Mouse (Mus musculus): ENCODE data around the gene Dlg2.

Gene Dlg2

DNA sequence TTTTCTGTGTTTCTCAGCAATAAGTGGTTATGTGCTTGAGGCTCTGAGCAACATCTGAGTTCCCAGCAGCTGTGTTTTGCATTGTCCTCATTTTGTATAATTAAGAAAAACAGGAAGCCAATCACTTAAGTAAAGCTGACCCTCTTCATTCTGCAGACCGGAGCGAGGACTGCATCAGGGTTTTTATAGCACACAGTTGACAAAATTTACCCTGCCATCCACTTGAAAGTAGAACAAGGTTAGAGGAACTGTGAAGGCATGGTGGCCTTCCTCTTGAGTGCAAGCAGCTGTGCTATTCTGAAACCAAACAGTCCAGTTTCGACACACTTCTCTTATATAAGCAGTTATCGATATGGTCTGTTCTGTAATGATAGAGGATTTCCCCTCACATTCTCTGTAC, 947.3 kb downstream of the Dlg2 start:
- ATAC-seq (ENCODE audit: insufficient number of reproducible peaks, low FRiP score, low TSS enrichment), result no peak

DNA sequence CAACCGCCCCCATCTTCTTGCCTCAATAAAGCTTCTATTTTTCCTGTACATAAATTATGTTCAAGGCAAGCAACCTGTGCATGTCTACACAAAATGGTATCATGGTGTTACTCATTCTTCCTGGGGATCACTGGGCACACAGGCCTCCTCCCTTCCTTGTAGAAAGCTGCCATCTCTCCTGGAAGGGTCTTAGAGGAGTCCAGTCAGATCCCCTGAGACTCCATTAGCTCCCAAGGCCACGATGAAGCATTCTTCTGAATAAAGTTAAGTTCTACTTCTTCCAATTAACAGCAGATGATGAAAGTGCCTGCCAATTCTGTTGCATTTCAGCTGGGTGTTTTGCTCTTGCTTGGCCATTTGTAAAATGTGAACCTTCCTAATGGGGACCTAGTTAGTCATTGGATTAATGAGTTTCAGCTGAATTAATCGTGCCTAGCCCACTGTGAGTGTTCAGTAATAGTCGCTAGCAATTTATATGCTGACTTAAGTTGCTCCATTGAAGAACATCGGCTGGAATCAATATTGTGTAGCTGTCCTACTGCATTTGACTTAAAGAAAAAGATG, 953.3 kb downstream of the Dlg2 start:
- ATAC-seq (ENCODE audit: insufficient number of reproducible peaks, low FRiP score, low TSS enrichment), result no peak

DNA sequence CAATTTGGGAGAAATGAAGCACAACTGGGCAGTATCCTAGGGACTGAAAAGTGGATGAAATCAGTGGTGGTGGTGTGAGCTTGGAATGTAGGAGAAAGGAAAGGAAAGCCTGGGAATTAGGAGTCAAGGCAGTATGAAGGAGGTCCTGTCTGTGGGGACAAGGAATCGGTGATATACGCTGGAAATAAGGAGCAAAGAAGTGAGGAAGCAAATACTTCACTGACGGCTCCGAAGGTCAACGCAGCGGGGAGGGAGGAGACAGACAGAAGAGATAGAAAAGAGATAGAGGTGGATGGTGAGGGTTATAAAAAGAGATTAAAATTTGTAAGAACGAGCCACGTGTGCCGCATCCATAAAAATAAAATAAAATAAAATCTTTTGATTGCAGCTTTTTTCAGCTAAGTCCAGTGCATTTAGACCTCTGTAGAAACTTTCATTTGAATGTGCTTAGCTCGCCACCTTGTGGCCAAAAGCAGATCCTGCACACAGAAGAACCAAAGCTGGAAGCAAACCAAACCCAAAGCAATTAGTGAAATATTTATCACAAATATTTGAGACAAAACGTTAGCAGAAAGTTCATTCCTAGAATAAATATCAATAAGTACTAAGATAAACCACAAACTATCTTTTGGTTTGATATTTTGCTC, 955.2 kb downstream of the Dlg2 start:
- ATAC-seq (ENCODE audit: insufficient number of reproducible peaks, low FRiP score, low TSS enrichment), result no peak

DNA sequence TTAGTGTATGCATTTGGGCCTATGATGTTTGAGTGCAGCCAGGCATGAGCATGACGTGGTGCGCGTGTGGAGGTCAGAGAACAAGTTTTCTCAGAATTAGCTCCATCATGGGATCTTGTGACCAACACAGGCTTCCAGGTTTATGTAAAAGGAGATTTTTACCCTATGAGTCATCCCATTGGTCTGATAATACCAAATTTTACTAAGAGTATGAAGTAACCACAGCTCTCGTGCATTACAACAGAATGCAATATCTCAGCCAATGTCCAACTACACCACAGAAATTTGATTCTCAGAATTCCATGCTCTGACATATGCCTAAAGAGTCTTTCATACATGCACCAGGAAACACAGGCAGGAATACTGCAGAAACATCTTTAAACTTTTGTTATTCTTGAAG, 956.1 kb downstream of the Dlg2 start:
- no peak for ATAC-seq (ENCODE audit: insufficient number of reproducible peaks, low FRiP score, low TSS enrichment)

DNA sequence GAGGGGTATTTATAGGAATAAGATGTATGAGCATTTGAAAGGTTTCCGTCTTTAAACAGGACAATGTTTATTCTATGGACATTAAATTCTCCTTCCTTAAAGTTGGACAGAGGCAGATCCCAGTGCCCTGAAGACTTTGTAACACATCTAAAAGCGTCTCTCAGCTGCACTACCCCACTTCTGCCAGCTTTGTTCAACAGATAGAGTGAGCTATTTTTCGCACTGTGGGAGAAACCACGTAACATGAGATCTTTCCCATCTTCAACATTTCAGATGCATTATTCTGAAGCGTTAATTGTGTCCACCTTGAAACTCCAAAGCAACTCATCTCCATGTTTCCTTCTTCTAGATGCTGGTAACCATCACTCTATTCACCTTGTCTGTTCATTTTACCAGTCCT, 958.3 kb downstream of the Dlg2 start:
- no peak for ATAC-seq (ENCODE audit: insufficient number of reproducible peaks, low FRiP score, low TSS enrichment)

DNA sequence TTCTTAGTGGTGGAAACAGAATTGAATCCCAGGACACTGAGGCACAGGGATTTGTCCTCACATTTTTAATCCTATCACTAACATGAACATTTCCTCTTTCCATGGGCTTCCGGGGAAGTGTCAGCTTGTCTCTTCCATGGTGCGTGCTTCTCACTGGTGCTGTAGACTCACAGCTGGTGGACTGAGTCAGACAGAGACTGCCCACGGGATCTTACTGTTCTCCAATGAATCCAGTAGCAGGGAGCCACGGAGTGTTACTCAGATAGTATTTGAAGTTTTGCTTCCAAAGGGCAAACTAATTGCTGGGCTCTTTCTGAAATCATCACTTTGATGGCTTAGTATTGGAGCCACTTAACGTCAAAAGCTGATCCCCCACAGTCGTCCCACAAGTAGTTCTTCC, 963.9 kb downstream of the Dlg2 start:
- ATAC-seq (ENCODE audit: insufficient number of reproducible peaks, low FRiP score, low TSS enrichment), result no peak

DNA sequence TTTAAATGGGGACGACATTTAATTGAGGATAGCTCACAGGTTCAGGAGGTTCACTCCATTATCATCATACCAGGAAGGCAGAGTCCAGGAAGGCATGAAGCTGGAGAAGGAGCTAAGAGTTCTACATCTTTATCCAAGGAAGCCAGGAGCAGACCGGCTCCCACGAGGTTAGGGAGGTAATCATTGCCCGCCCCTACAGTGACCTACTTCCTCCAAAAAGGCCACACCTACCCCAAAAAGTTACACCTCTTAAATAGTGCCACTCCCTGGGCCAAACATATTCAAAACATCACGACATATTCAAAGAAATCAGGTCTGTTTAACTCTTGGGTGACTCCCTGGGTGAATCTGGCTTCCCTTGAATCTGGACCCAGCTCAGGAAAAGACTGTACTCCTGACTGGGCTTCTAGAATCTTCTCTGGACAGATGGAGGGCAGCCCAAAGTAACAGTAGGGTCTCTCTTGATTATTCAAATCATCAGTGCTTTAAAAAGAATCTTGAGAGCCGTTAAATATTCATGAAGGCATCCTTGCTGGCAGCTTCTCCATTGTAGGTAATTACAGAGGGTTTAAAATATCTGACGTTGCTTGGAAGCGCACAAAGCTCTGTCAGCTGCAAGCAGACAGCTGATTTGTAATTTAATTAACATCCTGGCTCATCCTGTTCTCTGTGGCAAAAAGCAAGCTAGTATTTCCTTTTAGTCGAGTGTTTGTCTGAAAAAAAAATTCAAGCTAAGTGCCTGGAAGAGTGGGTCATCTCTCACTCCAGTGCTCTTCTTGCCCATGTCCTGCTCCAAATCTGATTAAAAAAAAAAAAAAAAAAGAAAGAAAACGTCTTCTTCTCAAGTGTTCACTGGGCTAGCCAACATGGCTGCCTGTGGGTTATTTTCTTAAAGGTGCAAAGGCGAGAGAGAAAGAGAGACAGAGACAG, 966.2 kb downstream of the Dlg2 start:
- no peak for ATAC-seq (ENCODE audit: insufficient number of reproducible peaks, low FRiP score, low TSS enrichment)

DNA sequence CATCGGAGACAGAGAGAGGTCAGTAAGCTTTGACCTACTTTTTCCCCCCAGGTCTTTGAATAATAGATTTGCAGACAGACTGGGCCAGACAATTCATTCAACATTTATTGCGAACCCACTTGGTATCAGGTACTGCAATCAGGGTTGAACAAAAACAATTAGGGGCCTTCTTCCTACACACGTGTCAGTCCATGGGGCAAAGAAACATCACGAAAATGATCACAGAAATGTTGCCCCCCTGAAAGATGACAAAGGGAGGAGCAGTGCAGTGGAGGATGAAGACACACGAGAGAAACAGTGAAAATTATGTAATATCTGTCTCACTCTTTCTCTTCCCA, 966.9 kb downstream of the Dlg2 start:
- ATAC-seq (ENCODE audit: insufficient number of reproducible peaks, low FRiP score, low TSS enrichment), result no peak

DNA sequence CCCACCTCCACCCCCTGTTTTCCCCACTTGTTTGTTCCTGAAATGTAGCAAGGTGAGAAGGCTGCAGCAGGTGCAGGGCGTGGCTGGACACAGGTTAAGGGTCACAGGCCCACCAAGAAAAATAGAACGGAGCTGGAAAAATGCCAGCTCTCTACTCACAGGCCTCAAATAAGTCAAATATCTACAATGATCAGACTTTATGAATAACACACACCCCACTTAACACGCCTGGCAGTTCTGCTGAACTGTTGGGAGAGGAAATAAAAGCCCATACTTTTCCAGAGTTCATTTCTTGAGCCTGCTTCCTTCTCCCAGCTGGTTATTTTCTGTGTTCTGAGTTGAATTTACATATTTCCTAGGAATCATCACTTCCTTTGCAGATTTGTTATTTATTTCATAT, 967.4 kb downstream of the Dlg2 start:
- ATAC-seq (ENCODE audit: insufficient number of reproducible peaks, low FRiP score, low TSS enrichment), result no peak

DNA sequence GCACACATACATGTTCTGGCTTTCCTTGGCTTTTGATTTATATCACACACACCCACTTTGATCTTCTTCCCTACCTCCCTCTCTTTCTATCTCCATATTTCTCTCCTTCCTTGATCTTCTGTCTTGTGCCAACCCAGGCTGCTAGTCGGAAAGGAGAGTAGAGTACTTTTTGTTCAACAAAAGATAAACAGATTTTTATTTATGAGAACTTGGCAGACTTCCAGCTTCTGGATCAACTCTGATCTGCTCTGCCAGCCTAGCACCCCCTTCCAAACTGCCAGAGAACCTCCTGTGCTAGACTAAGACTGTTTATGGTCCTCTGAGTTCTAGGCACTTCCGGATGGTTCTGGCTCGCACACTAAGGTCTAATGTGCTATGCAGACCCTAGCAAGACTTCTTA, 968.3 kb downstream of the Dlg2 start:
- ATAC-seq (ENCODE audit: insufficient number of reproducible peaks, low FRiP score, low TSS enrichment), result no peak

DNA sequence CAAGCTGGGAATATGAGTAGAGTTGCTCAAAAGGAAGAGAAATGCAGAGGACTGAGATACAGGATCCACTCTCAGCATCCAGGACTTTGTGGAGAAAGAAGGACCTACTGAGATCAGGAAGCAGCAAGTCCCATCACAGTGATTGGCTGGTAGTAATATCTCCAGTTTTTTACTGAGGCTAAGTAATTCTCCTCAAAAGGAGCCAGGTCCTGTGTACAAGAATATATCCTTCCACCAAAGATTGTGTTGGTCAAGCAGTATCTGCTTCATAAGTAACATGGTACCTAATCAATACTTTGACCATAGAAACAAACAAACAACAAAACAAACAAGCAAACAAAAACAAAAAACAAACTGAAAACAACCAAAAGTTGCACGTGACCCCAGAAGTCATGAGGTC, 980.3 kb downstream of the Dlg2 start:
- no peak for ATAC-seq (ENCODE audit: insufficient number of reproducible peaks, low FRiP score, low TSS enrichment)

DNA sequence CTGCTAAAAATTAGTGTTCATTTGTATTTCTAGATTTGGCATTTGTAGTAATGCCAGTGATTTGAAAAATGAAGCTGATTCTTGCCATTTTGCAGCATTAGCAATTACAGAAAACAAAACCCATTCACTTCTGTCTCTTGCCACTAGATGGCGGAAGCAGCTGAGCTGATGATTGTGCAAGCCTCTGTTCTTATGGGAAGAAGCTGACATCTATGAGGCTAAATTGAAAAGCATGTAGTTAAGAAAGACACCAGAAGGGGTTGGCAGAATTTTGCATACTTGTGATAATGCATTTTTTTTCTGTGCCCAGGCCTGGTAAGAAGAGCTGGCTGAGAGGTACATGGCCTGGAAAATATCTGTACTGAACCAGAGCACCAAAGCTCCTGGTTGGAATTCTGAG, 980.7 kb downstream of the Dlg2 start:
- ATAC-seq (ENCODE audit: insufficient number of reproducible peaks, low FRiP score, low TSS enrichment), result peak; percentile 81

DNA sequence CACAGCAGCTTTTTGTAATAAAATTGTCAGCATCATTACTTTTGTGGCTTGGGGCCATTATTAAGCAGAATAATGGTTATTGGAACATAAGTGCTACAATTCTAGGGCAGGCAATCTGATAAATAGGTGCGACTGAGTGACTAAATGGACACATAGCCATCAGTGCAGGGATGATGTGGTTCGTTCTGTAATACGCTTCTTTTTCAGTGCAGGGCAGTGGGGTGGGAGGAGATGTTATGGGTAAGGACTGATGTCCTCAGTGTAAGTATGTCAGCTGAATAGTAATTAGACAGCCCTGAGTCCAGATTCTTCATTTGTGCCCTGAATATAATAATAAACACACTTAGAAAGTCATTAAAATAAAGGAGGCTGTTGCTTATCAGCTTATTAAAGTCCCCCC, 984.9 kb downstream of the Dlg2 start:
- no peak for ATAC-seq (ENCODE audit: insufficient number of reproducible peaks, low FRiP score, low TSS enrichment)

DNA sequence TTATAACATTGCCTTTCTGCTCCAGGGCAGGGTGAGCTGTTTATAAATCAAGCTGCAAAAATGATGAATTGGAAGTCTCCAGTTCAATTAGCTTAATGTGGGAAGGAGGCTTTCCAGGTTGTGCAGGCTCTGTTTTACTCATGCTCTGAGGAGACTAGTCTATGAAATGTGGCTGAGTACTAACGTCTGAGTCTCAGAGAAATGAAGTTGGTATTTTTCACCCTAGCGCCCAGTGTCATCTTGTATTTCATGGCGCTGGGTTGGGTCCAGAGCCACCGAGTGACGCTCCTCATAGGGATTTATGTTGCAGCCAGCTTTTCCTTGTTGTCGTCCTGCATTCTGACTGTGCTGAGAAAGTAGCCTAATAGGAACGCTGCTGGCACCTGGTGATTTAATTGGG, 986.8 kb downstream of the Dlg2 start:
- no peak for ATAC-seq (ENCODE audit: insufficient number of reproducible peaks, low FRiP score, low TSS enrichment)

DNA sequence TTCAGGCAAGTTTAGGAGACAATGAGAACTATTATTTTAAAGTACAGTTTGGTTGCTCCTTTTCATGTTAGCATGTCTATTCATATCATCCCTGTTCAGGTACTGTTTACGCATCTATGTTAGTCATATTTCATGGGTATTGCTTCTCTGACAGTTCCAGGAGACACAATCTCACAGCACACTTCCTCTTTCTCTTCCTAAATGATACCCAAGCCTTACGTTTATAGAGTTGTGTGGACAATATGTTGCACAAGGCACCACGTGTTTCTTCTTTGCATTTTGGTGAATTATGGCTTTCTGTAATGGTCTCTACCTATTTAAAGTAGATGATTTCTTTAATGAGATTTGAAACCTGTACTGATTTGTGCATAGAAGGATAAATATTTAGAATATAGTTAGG, 990.6 kb downstream of the Dlg2 start:
- ATAC-seq (ENCODE audit: insufficient number of reproducible peaks, low FRiP score, low TSS enrichment), result no peak

DNA sequence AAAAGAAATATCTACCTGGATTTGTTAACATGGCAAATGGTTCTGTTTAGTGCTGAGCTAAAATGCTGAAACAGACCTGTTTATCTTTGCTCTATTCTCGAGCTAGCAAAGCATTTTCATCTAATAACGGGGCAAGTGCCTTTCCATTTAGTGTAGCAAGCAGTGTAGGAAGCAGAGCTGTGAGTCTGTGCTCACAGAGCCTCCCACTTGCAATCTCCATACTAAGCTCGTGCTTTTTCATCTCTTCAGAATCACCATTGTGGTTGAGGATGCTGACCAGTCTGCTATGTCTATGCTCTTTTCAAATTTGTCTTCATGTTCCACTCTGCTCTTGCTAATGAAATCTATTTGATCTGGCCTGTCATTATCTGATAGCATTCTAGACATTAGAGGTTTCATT, 1002.7 kb downstream of the Dlg2 start:
- no peak for ATAC-seq (ENCODE audit: insufficient number of reproducible peaks, low FRiP score, low TSS enrichment)

DNA sequence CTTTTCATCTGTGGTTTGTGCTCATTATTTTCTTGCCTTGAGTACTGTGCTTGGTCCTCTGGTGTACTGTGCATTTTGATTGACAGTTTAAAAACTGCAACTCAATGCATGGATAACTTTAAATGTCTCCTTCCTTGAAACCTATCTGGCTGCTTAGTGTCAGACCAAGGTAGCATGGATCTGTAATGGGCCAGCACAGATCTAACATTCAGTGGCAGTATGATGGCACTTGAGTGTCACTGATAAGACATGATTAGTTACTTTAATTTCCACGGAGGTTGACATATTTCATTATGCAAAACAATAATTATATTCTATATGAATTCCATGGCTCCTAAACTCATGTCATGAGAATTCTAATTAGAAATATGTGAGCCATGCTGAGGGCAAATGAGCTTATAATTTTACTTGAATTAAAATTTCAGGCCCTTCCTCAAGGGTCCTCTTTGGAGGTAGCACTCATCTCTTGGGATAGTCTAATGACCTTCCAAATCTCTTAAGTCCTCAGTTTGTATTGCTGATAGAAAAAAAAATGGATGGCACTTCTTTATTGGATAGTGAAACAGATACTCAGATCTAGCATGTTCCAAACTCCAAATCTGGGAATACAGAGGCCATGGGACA, 1005.2 kb downstream of the Dlg2 start:
- no peak for ATAC-seq (ENCODE audit: insufficient number of reproducible peaks, low FRiP score, low TSS enrichment)

DNA sequence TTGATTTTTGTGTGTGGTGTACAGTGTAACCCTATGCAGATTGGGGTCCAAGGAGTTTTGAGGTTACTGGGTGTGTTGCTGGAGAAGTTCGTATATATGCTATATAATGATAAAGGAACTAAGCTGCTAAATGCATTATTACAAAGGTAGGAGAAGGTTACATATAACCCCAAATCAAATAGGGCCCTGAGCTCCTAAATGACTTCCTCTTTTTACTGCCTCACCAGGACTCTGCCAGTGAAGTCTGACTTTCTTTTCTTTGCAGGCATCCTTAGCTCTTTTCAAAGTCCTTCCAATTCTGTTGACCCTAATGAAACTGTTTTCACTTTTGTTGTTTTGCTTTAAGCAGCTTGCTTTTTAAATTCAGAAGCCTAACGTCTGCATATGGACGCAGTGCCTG, 1016.8 kb downstream of the Dlg2 start:
- ATAC-seq (ENCODE audit: insufficient number of reproducible peaks, low FRiP score, low TSS enrichment), result no peak

DNA sequence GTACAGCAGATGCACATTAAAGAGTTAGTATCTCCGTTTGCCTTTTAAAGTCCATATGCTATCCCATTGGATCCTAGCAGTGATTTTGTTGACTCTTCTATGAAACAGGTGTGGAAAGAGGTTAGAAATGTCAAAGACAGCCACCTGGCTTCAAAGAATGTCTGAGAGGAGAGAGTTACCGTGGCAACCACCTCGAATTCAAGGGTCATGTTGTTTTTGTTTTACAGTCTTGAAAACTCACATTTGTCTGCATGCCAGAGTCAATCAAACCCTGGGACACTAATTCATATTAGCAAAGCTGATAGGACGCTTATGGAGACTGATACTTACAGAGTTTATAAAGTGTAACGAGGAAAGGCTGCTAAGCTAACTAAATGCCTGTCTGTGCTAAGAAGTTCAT, 1019.1 kb downstream of the Dlg2 start:
- no peak for ATAC-seq (ENCODE audit: insufficient number of reproducible peaks, low FRiP score, low TSS enrichment)

DNA sequence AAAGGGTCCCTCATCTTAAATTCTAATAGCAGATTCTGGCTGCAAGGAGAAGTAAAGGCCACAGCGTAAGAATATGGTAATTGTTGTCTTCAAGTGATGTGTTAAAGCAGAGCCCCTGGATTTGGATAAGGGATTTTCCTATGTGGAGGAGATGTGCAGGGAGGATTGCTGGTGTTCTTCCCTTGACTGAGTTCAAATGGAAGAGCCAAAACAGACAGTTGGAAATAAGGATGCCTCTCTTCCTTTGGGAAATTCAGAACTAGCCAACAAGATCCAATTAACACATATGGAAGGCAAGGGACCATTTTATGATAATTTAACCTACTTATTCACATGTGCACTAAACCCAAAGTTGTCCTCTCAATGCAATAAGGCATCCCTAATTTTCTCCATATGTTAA, 1034.6 kb downstream of the Dlg2 start:
- ATAC-seq (ENCODE audit: insufficient number of reproducible peaks, low FRiP score, low TSS enrichment), result no peak

DNA sequence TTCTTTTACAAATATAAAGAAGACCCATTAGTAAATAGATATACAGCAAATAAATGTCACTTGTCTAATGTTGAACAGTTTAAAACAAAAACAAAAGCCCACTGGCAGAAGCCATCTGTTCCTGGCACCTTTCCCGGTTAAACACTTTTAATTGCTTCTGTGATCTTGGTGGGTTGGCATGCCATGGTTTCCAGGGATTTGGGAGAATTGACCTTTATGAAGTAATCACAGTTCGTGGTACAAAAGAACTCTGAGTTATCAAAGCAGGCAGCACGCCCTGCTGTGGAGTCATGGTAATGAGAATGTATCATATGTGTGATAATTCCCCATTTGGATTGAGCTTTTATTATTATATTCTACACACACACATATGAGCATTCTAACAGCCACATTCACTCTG, 1038.0 kb downstream of the Dlg2 start:
- no peak for ATAC-seq (ENCODE audit: insufficient number of reproducible peaks, low FRiP score, low TSS enrichment)
